Mouse (Mus musculus): ENCODE measurements around the gene Gm20388.

Gm20388 gene

DNA sequence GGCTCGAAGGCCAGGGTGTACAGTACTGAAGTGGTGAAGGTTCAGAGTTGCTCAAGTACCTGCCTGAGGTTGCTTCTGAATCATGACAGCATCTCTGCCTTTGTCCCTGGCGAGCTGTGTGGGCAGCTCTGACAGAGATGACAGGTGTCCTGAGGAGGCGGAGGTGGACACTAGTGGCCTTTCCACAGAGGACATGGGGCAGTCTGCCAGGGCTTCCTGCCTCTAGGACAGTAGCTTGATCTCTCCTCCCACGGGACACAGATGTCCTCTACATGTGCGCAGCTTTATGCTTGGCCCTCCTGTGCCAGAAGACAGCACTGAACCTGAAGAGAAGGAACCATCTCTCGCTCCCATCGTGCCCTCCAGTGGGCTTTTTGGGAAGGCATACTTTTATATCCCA, 222.5 kb downstream of the Gm20388 start:
- DNase-seq = peak; percentile 97

DNA sequence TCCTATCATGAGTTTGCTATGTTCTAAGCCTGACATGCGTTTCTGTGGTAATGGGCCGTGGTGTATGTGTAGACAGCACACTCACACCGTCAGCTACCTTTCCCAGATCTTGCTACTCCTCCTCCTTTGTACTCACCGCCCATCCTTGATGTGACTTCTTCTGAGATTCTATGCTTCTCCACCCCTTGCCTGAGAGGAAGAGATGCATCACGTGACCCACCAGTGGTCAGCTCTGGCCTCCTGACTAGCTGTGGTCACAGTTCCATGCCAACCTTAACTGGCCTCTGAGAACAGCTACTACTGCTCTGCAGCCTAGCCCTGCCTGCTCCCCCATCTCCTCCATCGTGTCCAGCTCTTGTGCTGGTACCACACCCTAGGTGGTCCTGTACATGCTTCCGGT, 225.0 kb downstream of the Gm20388 start:
- DNase-seq = no peak

DNA sequence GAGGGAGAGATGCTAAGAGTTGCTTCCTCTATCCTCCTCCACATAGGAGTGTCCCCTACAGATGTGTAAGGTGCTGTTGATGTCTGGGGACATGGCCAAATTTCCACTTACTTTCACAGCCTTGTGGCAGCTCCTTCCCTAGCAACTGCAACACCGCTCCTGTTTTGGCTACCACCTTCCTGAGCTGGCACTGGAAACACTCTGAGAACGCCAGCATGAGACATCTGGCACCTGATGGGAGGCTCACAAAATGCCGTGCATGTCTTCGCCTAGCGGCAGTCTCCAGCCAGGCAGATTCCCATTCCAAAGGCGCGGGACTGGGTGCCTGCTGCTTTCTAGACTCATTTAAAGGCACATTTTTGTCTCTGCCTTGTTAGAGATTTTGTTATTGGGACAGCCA, 226.0 kb downstream of the Gm20388 start:
- peak; percentile 83 for DNase-seq

DNA sequence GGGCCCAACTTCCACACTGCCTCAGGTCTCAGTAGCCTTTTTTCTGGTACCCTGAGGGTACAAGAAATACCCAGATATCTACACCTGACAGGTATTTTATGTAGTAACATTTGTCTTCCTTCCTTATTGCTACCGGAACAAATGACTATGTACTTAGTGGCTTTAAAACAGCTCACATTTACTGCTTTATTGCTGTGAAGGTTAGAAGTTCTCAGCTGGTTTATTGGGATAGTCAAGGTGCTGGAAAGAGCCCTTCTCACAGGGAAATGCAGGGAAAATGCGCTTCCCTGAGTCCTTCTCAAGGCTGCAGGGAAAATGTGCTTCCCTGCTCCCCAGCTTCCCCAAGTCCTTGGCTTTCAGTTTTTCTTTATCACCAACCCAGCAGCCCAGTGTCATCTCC, 228.3 kb downstream of the Gm20388 start:
- DNase-seq = no peak

DNA sequence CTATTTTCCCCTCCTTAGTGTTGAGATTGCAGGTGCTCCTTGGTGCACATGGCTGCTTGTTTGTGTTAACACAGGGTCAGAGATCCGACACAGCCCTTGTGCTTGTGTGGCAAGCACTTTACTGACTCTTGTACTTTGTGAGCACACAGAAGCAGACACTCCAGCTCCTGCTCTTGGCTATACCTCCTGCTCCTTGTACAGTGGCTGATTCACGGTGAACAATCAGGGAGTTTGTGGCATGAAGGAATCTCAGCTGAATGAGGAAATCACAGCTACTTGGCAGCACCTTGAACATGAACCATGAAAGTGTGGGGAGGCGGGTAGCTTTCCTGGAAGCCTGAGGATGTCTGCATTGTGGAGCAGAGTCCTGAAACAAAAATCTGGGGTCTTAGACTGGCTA, 230.1 kb downstream of the Gm20388 start:
- DNase-seq = no peak

DNA sequence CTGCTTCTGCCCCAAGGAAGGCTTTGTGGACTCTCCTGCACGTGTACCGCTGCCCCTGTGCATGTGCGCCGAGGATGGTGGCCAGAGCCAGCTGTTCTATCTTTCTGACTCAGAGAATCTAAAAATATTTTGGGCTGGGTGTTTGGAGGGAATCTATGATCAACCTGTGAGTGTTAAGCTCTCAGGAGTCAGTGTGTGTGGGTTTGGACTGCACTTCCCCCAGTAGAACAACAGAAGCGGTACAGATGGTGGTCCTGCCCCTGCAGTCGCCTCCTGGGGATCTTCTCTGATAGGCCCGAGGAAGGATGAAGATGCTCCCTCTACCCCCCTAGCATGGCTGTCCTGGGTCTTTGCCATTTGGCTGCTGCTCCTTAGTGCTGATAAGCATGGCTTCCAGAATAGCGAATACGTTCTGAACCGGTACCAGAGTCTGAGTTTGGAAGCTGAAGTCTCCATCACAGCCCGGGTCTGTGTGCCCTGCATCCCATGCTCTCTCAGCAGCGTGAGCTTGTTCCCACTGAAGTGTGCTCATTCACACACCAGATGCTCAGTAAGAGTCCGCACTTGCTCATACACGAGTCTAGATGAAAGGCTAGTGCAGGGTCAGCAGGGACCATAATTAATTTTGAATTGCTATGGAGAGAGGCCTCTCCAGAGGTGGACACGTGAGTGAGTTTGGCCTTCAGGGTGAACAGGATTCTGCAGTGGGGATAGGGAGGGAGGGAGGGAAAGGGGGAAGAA, 233.4 kb downstream of the Gm20388 start:
- peak; percentile 71 for DNase-seq

DNA sequence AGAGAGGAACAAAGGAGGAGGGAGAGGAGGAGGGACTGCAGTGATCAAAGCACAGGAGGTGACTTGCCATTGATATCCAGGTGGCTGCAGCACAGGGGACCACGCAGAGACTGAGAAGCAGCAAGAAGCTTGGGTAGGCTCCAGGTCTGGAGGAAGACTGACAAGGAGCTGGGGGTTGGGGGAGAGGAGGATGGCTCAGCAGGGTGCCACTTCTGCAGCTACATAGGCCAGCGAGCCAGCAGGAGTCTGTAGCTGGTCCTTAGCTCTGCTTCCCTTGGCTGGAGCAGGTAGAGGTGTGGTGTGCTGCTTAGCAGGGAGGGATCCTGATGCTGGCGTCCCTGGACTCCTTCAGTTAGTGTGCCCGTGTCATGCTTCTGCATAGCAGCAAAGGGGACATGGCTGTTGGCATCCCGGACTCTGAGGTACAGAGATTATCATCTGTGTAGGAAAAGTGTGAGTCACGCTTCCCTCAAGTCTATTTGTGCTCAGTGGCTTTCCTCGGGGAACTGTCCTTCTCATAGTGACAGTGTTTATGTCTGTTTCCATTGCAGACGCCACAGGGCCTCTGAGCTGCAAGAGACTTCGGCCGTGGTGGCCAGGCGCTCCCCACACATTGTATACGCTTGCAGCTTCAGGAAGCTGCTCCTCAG, 234.1 kb downstream of the Gm20388 start:
- DNase-seq = peak; percentile 81

DNA sequence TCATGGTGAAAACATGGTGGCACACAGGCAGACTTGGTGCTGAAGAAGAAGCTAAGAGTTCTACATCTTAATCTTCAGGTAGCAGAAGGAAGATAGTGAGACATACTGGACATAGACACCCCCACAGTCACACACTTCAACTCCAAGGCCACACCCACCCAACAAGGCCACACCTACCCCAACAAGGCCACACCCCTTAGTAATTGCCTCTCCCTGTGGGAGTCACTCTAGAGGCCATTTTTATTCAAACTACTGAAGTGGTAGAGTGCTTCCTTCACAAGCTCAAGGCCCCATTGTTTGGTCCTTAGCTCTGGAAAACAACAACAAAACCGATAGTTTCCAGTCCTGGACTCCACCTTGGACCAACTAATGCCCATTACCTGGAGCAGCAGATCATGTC, 235.4 kb downstream of the Gm20388 start:
- DNase-seq = no peak

DNA sequence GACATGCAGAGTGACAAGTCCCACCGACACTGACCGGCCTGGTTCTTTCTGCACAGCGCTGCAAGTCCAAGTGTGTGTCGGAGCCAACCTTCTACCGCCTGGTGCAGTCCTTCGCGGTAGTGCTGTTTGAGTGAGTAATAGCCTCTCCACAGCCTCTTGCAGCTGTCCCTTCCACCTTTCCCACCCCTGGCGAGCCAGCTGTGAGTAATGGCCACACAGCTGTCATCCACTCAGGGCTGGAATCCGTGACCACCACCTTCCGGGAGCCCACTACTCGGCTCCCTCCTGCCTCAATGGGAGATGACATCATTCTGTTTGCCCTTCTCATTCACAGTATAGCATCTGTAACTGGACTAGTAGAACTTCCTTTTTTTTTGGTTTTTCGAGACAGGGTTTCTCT, 239.4 kb downstream of the Gm20388 start:
- no peak for DNase-seq

DNA sequence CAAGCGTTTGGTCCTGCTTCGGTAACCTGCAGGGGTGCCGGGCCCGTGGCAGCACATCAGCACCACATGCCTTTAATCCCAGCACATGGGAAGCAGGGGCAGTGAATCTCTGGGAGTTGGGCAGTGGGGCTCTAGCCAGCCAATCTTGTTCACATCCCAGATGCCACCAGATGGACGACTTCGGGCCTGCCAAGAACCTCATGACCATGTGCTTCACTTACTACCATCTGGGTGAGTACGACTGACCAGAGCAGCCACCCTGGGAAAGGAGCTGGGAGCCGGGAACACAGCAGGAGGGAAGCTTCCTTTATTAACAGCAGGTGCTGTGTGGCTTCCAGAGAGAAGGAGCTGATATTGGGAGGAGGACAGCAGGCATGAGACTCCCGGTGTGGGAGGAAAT, 240.5 kb downstream of the Gm20388 start:
- DNase-seq = no peak

DNA sequence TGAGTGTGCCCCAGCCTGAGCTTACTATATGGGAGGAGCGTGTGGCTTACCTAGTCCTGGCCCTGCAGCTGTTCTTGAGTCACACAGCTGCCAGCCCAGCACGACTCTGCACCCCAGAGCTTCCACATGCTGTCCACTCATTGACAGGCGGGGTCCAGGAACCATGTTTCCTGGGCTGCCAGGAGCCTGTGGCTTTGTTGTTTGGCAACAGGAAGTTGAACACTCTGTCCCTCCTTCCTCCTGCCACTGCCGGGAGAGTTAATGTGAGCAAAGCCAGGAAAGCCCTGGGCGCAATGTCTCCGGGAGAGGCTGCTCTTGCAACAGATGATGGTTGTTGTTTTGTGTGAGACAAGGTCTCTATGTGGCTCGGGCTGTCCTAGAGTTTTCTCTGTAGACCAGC, 242.0 kb downstream of the Gm20388 start:
- no peak for DNase-seq

DNA sequence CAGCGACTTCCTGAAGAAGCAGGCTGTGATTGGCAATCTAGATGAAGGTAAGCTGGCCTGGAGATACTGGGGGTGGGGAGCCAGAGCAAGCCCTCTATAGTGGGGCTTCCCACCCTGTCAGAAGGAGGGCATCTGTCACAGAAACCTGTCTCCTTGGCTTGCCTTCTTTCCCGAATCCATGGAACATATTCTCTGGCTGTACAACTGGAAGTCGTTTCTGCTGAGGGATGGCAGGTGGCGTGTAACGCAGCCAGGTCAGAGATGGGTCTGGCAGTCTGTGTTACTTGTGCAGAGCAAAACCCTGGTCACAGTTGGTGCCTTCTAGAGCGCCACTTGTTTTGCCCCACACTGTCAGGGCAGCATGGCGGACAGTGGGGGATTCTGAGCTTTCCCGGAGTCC, 249.7 kb downstream of the Gm20388 start:
- peak; percentile 87 for DNase-seq

DNA sequence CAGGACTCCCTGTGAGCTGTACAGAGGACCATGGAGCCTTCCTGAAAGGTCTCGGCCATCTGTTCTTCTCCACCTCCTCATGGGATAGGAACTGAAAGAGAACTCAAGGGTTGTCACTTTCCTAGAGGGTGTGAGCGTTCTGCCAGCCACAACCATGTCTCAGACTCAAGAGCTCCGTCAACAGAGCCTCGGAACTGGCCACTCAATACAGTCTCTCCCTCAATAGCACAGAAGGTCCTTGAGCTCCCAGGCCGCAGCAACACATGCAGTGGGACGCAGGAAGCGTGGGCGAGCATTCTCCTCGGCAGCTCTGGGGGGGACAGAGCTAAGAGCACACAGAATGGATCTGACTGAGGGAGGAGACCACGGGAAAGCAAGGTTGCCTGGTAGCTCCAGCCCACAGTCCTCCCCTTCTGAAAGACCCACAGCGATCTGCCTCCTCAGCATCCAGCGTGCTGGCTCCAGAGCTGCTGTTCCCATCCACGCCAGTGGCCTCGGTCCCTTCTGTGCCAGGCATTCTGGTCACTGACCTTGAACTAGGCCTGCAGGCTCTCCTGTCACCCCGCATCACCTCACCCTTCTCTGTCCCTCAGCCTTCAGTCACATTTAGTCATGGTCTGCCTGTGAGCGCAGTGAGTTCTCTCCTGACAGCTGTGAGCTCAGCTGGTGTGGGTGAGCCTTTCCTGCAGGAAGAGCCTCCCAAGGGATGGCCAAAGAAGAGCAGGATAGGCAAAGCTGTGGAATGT, 251.2 kb downstream of the Gm20388 start:
- DNase-seq = no peak

DNA sequence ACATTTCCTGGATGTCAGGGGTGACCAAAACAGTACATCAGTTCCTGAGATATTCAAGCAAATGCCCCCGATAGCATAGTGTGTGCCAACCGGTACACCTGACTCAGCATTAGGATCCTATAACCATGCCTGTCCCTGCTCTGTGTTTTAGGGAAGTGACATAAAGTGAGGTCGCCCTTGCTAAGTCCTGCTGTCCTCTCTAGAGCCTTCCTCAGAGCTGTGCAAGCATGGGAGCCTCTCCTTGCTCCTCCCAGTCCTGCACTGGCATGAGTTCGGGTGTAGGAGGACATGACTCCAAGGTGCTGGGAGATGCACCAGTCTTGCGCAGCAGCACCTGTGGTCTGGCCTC, 251.7 kb downstream of the Gm20388 start:
- no peak for DNase-seq

DNA sequence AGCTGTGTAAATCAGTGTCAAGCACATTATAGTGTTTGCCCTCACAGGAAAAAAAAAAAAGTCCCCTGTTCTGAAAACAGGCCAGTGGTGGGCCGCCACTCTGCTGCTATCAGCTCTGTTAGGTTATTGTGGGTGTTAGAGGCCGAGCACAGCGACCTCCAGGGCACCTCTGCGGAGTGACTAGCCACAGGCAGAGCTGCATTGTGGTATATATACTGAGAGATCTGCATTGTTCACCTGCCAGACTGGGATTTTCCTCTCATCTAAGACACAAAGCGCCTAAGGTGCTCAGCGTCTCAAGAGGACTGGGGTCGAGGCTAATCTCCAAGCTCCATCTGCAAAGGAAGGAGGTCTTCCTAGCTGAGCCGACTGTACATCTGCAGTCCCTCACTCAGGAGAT, 252.7 kb downstream of the Gm20388 start:
- DNase-seq = no peak

DNA sequence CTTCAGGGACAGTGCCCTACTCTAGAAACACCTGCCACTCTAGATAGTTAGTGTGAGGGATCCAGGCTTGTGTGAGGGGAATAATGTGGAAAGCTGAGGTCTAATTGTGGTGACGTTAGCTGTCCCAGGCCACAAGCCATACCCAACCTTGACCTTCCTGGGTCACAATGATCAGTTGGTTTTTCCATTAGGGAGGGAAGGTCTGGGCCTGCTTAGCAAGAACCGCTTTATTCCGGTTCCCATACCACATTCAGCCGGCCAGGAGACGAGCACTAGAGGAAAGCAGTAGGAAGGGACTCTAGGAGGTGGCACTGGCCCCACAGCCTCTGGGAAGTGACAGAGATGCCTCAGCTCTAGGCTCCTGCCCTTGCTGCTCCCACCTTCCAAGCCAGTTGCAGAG, 253.4 kb downstream of the Gm20388 start:
- no peak for DNase-seq

DNA sequence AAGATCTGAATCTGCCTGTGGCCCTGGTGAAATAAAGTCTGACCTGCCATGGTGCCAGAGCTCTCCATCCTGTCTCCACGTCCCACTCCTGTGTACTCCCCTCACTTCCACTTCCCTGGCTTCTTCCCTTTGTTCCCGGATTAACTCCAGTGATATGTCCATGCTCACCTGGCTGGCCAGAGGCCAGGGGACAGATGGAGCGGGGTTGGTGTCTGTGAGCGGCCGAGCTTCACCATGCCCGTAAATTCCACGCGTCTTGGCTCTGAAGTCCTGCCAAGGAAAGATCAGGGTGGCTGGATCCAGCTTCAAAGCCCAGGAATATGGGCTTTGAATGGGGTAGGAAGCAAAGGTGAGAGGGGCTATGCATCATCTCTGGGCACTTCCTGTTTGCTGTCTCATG, 256.5 kb downstream of the Gm20388 start:
- peak; percentile 76 for DNase-seq

DNA sequence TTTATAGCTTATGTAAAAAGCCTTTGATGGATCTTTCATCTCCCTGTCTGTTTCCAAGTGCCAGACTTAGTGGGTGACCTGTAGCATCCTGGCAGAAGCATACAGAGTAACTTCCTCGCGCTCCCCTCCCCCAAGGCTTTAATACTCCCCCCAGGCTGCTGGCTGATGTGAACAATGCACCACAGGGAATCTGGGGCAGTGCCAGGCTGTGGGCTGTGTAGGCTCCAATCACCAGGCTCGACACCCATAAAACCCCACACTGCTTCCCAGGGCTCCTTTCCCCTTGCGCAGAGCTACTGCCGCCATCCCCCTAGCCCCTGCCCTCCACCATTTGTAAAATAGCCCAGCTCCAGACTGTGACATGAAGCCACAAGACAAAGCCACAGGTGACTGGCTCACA, 257.2 kb downstream of the Gm20388 start:
- DNase-seq = no peak

DNA sequence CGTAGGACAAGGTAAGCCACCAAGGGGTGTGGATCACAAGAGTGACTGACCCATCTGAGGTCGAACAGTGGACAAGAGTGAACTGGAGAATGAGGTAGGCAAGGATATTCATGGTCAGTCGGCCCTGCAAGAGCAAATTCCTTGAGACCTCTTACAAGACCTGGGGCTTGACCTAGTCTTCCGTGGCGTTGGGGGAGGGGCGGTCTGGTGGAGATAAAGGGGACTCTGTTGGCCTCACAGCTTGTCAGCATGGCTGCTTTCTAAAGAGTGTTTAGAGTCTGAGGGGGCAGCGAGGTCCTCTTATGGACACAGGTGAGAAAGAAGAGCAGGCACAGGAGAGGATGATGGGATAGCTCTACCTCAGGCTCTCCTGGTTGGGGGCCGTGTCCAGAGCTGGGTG, 258.5 kb downstream of the Gm20388 start:
- no peak for DNase-seq

DNA sequence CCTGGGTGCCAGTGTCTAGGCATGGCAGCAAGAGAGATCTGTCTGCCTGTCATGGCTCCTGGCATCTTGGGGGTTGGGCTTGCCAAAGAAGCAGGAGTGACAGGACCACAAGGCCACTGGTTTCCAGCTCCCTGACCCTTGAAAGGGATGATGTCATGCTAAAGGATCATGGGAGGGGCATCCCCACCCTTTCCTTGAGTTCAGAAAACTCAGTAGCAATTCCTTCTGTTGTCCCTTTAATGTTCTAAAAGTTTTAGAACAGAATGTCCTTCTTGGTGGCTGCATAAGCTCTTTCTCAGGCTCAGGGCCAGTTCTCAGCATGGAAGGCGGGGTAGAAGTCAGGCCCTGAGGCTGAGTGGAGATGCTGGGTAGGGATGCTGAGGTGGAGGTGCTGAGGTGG, 262.6 kb downstream of the Gm20388 start:
- DNase-seq = no peak

DNA sequence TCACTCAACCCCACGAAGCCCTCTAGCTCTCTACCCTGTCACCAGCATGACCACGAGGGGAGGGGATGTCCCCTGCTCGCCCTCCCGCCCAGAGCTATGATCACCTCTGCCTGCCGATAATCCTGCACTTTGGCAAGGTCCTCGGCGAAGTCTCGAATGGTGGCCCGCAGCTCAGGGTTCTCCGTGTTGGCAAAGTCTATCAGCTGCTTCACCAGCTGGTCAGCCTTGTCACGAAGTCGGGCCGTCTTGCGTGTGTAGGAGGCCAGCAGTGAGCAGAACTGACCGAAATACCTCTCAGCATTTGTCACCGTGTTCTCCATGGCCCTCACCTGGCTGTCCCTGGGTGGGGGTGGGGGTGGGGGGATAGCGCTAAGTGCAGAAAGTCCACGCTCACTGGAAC, 264.0 kb downstream of the Gm20388 start:
- no peak for DNase-seq

DNA sequence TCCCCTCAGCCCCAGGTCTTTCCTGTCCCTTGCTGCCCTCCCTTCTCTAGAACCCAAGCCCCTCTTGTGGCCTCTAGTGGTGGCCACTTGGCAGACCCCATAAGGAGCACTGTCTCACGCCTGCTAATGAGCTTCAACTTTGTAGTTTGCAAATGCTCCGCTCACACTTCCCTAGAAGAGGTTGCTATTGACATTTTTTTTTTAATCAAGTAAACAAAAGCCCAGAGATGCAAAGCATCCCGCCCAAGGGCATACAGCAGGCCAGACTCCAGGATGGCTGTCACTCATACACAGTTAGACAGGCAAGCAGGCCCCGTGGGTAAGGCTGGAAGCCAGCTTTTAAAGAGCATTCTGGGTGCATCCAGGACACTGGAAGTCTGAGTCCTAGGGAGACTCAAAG, 266.0 kb downstream of the Gm20388 start:
- DNase-seq = no peak

DNA sequence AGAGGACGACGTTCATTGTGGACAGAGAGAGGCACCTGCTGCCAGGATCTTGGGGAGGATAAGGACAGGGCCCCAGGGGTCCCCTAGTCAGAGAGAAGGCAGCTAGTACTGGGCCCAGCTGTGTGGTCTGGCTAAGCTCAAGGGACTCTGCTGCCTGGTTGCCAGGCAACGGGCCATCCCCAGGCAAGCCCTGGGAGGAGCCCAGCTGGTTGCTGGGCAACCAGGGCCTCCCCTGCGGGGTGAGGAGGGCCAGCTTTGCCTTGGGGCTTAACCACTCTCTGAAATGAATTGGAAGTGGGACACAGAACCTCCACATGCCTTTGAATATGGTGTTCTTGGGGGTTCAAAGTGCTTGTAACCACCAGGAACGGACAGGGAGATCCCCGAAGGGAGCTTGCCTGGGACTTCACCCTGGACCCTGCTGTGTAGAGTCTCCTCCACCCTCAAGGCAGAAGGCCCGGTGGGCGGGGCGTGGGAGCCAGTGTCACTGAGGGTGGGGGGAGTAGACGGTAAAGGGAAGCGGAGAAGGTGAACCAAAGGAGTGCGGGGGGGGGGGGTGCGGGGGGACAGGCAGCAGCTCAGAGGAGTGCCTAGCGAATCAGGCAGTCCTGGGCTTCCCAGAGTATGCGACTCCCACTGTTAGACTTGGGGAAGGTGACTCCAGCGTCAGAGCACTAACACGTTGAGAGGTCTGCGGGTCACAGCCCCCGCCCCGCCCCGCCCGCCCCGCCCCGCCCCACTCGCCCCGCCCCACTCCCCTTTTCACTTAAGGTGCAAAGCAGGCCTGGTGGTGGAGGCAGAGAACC, 266.9 kb downstream of the Gm20388 start, which contains the start of gene Fam92b:
TSS of gene Fam92b (minus strand) at position 149 of the 806 bp plus-strand sequence.
- no peak for DNase-seq
